Mouse (Mus musculus): Measurements from ENCODE around the gene Stra8. TPM values are rescaled to one million over a fixed set of nuclear protein-coding genes. Genes with fewer than 3 reads are reported as not detected.

The Stra8 gene
- total and polyA plus RNA-seq, 2 experiments from 2014 or later = not detected

GRCm38 (mm10) chr6:34900990-34901389 lies 19.0 kb upstream of the Stra8 start:
- ATAC-seq (ENCODE audit: low FRiP score) = no peak
- no peaks in the 10 kb centered on the region for H3K27me3 ChIP-seq (ENCODE audit: insufficient read depth, low read length)
- no peaks in the 10 kb centered on the region for H3K4me1 ChIP-seq (ENCODE audit: insufficient read depth, low read length)
- no peaks in the 10 kb centered on the region for H3K9me3 ChIP-seq (ENCODE audit: low read length)
- H3K4me3 ChIP-seq (ENCODE audit: low read depth, low read length) = no peak overlapping the region
- no peak overlapping the region for H3K27ac ChIP-seq (ENCODE audit: low read depth, low read length)
- H3K4me2 ChIP-seq (ENCODE audit: low read depth, low read length, poor library complexity, severe bottlenecking) = no peak overlapping the region
- WGBS = 75% methylated on average over 2 of the region's 2 CpGs
- DNase-seq (ENCODE audit: low spot score) = no peak
- no peak for TF ChIP-seq CTCF (IDR thresholded peaks at IDR 0.05)
- H3K9ac ChIP-seq (replicated peaks; ENCODE audit: low read length, poor library complexity, severe bottlenecking) = no peak overlapping the region
- H3K36me3 ChIP-seq (ENCODE audit: insufficient read depth, low read length) = peaks cover 54% of the 10 kb centered on the region

GRCm38 (mm10) chr6:34901911-34902444 lies 18.0 kb upstream of the Stra8 start:
- no peak overlapping the region for H3K9ac ChIP-seq (replicated peaks; ENCODE audit: low read length, poor library complexity, severe bottlenecking)
- H3K4me3 ChIP-seq (ENCODE audit: low read depth, low read length) = no peak overlapping the region
- 73% methylated on average over 9 of the region's 9 CpGs for WGBS
- H3K4me2 ChIP-seq (ENCODE audit: low read depth, low read length, poor library complexity, severe bottlenecking) = no peak overlapping the region
- no peaks in the 10 kb centered on the region for H3K27me3 ChIP-seq (ENCODE audit: insufficient read depth, low read length)
- no peaks in the 10 kb centered on the region for H3K4me1 ChIP-seq (ENCODE audit: insufficient read depth, low read length)
- H3K27ac ChIP-seq (ENCODE audit: low read depth, low read length) = no peak overlapping the region
- ATAC-seq (ENCODE audit: low FRiP score) (no peak), DNase-seq (ENCODE audit: low spot score) (no peak)
- no peaks in the 10 kb centered on the region for H3K9me3 ChIP-seq (ENCODE audit: low read length)
- no peak for TF ChIP-seq CTCF (IDR thresholded peaks at IDR 0.05)
- peaks cover 62% of the 10 kb centered on the region for H3K36me3 ChIP-seq (ENCODE audit: insufficient read depth, low read length)

- no peak overlapping the region for H3K4me2 ChIP-seq (ENCODE audit: low read depth, low read length, poor library complexity, severe bottlenecking)
- TF ChIP-seq CTCF (IDR thresholded peaks at IDR 0.05) = no peak
- no peak overlapping the region for H3K4me3 ChIP-seq (ENCODE audit: low read depth, low read length)
- H3K36me3 ChIP-seq (ENCODE audit: insufficient read depth, low read length) = peaks cover 67% of the 10 kb centered on the region
- no peak overlapping the region for H3K9ac ChIP-seq (replicated peaks; ENCODE audit: low read length, poor library complexity, severe bottlenecking)
- no peak overlapping the region for H3K27ac ChIP-seq (ENCODE audit: low read depth, low read length)
- ATAC-seq (ENCODE audit: low FRiP score) = no peak
- no peak for DNase-seq (ENCODE audit: low spot score)
- 97% methylated on average over 7 of the region's 7 CpGs for WGBS
- H3K4me1 ChIP-seq (ENCODE audit: insufficient read depth, low read length) = no peaks in the 10 kb centered on the region
- H3K9me3 ChIP-seq (ENCODE audit: low read length) = no peaks in the 10 kb centered on the region
- no peaks in the 10 kb centered on the region for H3K27me3 ChIP-seq (ENCODE audit: insufficient read depth, low read length)
These were observed 17.4 kb upstream of the Stra8 start for GRCm38 (mm10) chr6:34902578-34902977.

- no peak for ATAC-seq (ENCODE audit: low FRiP score)
- TF ChIP-seq CTCF (IDR thresholded peaks at IDR 0.05) = no peak
- no peak overlapping the region for H3K27ac ChIP-seq (ENCODE audit: low read depth, low read length)
- H3K36me3 ChIP-seq (ENCODE audit: insufficient read depth, low read length) = peaks cover 70% of the 10 kb centered on the region
- H3K4me3 ChIP-seq (ENCODE audit: low read depth, low read length) = no peak overlapping the region
- WGBS = 88% methylated on average over 5 of the region's 5 CpGs
- DNase-seq (ENCODE audit: low spot score) = no peak
- no peak overlapping the region for H3K9ac ChIP-seq (replicated peaks; ENCODE audit: low read length, poor library complexity, severe bottlenecking)
- H3K9me3 ChIP-seq (ENCODE audit: low read length) = no peaks in the 10 kb centered on the region
- H3K4me2 ChIP-seq (ENCODE audit: low read depth, low read length, poor library complexity, severe bottlenecking) = no peak overlapping the region
- no peaks in the 10 kb centered on the region for H3K27me3 ChIP-seq (ENCODE audit: insufficient read depth, low read length)
- no peaks in the 10 kb centered on the region for H3K4me1 ChIP-seq (ENCODE audit: insufficient read depth, low read length)
These were observed 16.5 kb upstream of the Stra8 start for GRCm38 (mm10) chr6:34903441-34903840.

- Histone ChIP-seq H3K9ac (replicated peaks; ENCODE audit: low read length, poor library complexity, severe bottlenecking) (no peak overlapping the region), H3K4me2 (ENCODE audit: low read depth, low read length, poor library complexity, severe bottlenecking) (no peak overlapping the region), H3K27me3 (ENCODE audit: insufficient read depth, low read length) (no peaks in the 10 kb centered on the region), H3K4me1 (ENCODE audit: insufficient read depth, low read length) (no peaks in the 10 kb centered on the region), H3K4me3 (ENCODE audit: low read depth, low read length) (no peak overlapping the region), H3K36me3 (ENCODE audit: insufficient read depth, low read length) (peaks cover 70% of the 10 kb centered on the region), H3K9me3 (ENCODE audit: low read length) (no peaks in the 10 kb centered on the region), H3K27ac (ENCODE audit: low read depth, low read length) (no peak overlapping the region)
- TF ChIP-seq CTCF (IDR thresholded peaks at IDR 0.05) = no peak
- ATAC-seq (ENCODE audit: low FRiP score) (no peak), DNase-seq (ENCODE audit: low spot score) (no peak)
- WGBS = 93% methylated on average over 10 of the region's 10 CpGs
These were observed 16.1 kb upstream of the Stra8 start for GRCm38 (mm10) chr6:34903851-34904250.

- no peak overlapping the region for H3K27ac ChIP-seq (ENCODE audit: low read depth, low read length)
- no peak for TF ChIP-seq CTCF (IDR thresholded peaks at IDR 0.05)
- no peak overlapping the region for H3K4me2 ChIP-seq (ENCODE audit: low read depth, low read length, poor library complexity, severe bottlenecking)
- no peaks in the 10 kb centered on the region for H3K9me3 ChIP-seq (ENCODE audit: low read length)
- DNase-seq (ENCODE audit: low spot score) = no peak
- H3K9ac ChIP-seq (replicated peaks; ENCODE audit: low read length, poor library complexity, severe bottlenecking) = no peak overlapping the region
- H3K4me3 ChIP-seq (ENCODE audit: low read depth, low read length) = no peak overlapping the region
- H3K4me1 ChIP-seq (ENCODE audit: insufficient read depth, low read length) = no peaks in the 10 kb centered on the region
- no peaks in the 10 kb centered on the region for H3K27me3 ChIP-seq (ENCODE audit: insufficient read depth, low read length)
- WGBS = 94% methylated on average over 6 of the region's 6 CpGs
- ATAC-seq (ENCODE audit: low FRiP score) = no peak
- peaks cover 68% of the 10 kb centered on the region for H3K36me3 ChIP-seq (ENCODE audit: insufficient read depth, low read length)
These were observed 15.6 kb upstream of the Stra8 start for GRCm38 (mm10) chr6:34904361-34904760.
